Mouse (Mus musculus) C2C12 (cell line): ENCODE measurements around the gene Pigz. TPM values are rescaled to one million over a fixed set of nuclear protein-coding genes. Genes with fewer than 3 reads are reported as not detected.

Experiments used
- H3K27me3 ChIP-seq: one replicate; pipeline ENCODE4 v1.6.1; 2011; ENCODE audit not compliant: control insufficient read depth, insufficient read depth, insufficient read length
- H3K36me3 ChIP-seq: one replicate; pipeline ENCODE4 v1.6.1; 2011; ENCODE audit not compliant: control insufficient read depth, insufficient read depth
- H3K4me3 ChIP-seq: one replicate; pipeline ENCODE4 v1.5.1; 2011; ENCODE audit warnings: mild to moderate bottlenecking, control low read depth; ENCODE audit not compliant: poor library complexity, insufficient read depth, severe bottlenecking
- H3K79me2 ChIP-seq: one replicate; pipeline ENCODE4 v1.6.1; 2011; ENCODE audit not compliant: control insufficient read depth, insufficient read depth
- H3K79me3 ChIP-seq: one replicate; pipeline ENCODE4 v1.6.1; 2011; ENCODE audit warnings: low read depth, control low read depth
- H3ac ChIP-seq: one replicate; pipeline ENCODE3; 2011; ENCODE audit warnings: low read depth; ENCODE audit not compliant: control insufficient read depth, insufficient read length
- CEBPB ChIP-seq: IDR thresholded peaks from one replicate; pipeline ENCODE4 v1.6.1; 2011; ENCODE audit warnings: low read depth, mild to moderate bottlenecking, control low read depth, moderate library complexity
- CTCF ChIP-seq: IDR thresholded peaks from one replicate; pipeline ENCODE4 v1.5.1; 2011; ENCODE audit not compliant: control insufficient read depth, insufficient read depth, insufficient read length
- FOSL1 ChIP-seq: IDR thresholded peaks from one replicate; pipeline ENCODE4 v1.8.0; 2011; ENCODE audit warnings: mild to moderate bottlenecking, low read length; ENCODE audit not compliant: poor library complexity, insufficient read depth, severe bottlenecking
- MAX ChIP-seq: IDR thresholded peaks from one replicate; pipeline ENCODE4 v1.6.1; 2011; ENCODE audit warnings: mild to moderate bottlenecking, control low read depth
- MYOD1 ChIP-seq: IDR thresholded peaks from one replicate; pipeline ENCODE4 v1.6.1; 2011; ENCODE audit warnings: low read depth; ENCODE audit not compliant: control insufficient read depth, insufficient read length
- MYOG ChIP-seq: IDR thresholded peaks from one replicate; pipeline ENCODE4 v1.6.1; 2011; ENCODE audit not compliant: control insufficient read depth, insufficient read length; ENCODE audit errors: extremely low read depth
- USF1 ChIP-seq: IDR thresholded peaks from one replicate; pipeline ENCODE4 v1.6.1; 2011; ENCODE audit warnings: low read depth, mild to moderate bottlenecking, control low read depth, moderate library complexity
- microRNA-seq: library from miRNA; unstranded; fragments of <30 nt; microRNA quantifications from one replicate; pipeline ENCODE4, GENCODE M21; 2019; ENCODE audit warnings: borderline microRNAs expressed
- polyA plus RNA-seq: library from polyadenylated mRNA; unstranded; fragments of >200 nt; fragmentation: generic; extraction: Trizol; gene quantifications from one replicate; pipeline ENCODE4 v1.2.1, GENCODE M21; 2012; ENCODE audit warnings: missing spikeins

The Pigz gene
- polyA plus RNA-seq, 1 experiment, result 0.05 TPM

- Histone ChIP-seq H3ac (no peak overlapping the region), H3K79me3 (peaks cover 52% of the 10 kb centered on the region), H3K79me2 (peaks cover 69% of the 10 kb centered on the region), H3K4me3 (no peak overlapping the region), H3K36me3 (peaks cover 22% of the 10 kb centered on the region), H3K27me3 (no peaks in the 10 kb centered on the region)
- TF ChIP-seq MYOD1 (no peak), USF1 (no peak), MAX (no peak), CEBPB (no peak), MYOG (no peak), FOSL1 (no peak), CTCF (no peak)
Observed at GRCm38 (mm10) chr16:31993946-31994345, 60.3 kb downstream of the Pigz start.

Small RNA genes within 50 kb of the gene (microRNA-seq; reads per million reads assigned to microRNA genes)
- not detected for gene Gm26269

Other genes starting within 250 kb of the Pigz start
- gene Meltf, start 55.0 kb upstream of the Pigz start, polyA plus RNA-seq, result not detected
- 46.3 TPM for gene 0610012G03Rik, start 14.6 kb downstream of the Pigz start, polyA plus RNA-seq
- gene Ncbp2, start 14.7 kb downstream of the Pigz start, polyA plus RNA-seq, result 34.4 TPM
- gene Senp5, start 69.4 kb downstream of the Pigz start, polyA plus RNA-seq, result 11.0 TPM
- gene Pak2, start 145.5 kb downstream of the Pigz start, polyA plus RNA-seq, result 16.4 TPM
- gene Pigx, start 165.9 kb downstream of the Pigz start, polyA plus RNA-seq, result 30.8 TPM
- gene Cep19, start 165.9 kb downstream of the Pigz start, polyA plus RNA-seq, result 4.2 TPM
- gene Nrros, start 231.7 kb downstream of the Pigz start, polyA plus RNA-seq, result not detected
- gene Bex6, start 246.0 kb downstream of the Pigz start, polyA plus RNA-seq, result not detected